Mouse (Mus musculus): Measurements from ENCODE around the gene Crabp2. TPM values are rescaled to one million over a fixed set of nuclear protein-coding genes. Genes with fewer than 3 reads are reported as not detected.

Gene Crabp2
- polyA plus RNA-seq, 1 experiment = 0.88 TPM

- under 1% methylated on average over 17 of the region's 17 CpGs for WGBS
- H3K27me3 ChIP-seq (replicated peaks; ENCODE audit: control insufficient read depth, insufficient read depth, low read length) = no peaks in the 10 kb centered on the region
- peak; percentile 95 for DNase-seq
- no peak overlapping the region for H3K27ac ChIP-seq (ENCODE audit: insufficient read depth, low read depth, low read length)
- H3K4me3 ChIP-seq (ENCODE audit: insufficient read depth, low read depth, low read length) = no peak overlapping the region
- H3K4me1 ChIP-seq (ENCODE audit: control insufficient read depth, insufficient read depth, low read length) = 0 out of 2 replicates have a peak, but pooled peaks cover 8% of the 10 kb centered on the region
- no peaks in the 10 kb centered on the region for H3K36me3 ChIP-seq (ENCODE audit: control insufficient read depth, insufficient read depth, low read length)
- TF ChIP-seq CTCF (conservative IDR thresholded peaks at IDR 0.05; ENCODE audit: insufficient read depth, insufficient read length, low read depth, low read length) (peak; percentile 96), POLR2A (IDR thresholded peaks at IDR 0.05; ENCODE audit: low read depth, low read length) (no peak)
Measured at GRCm38 (mm10) chr3:87986868-87987267, 38.4 kb downstream of the Crabp2 start.

GRCm38 (mm10) chr3:87987633-87988032 is 39.2 kb downstream of the Crabp2 start:
- H3K4me3 ChIP-seq (ENCODE audit: insufficient read depth, low read depth, low read length) = peak overlapping the region; percentile 2; the same call in 1 of the 2 replicates
- 1% methylated on average over 15 of the region's 15 CpGs for WGBS
- H3K27me3 ChIP-seq (replicated peaks; ENCODE audit: control insufficient read depth, insufficient read depth, low read length) = no peaks in the 10 kb centered on the region
- no peak overlapping the region for H3K27ac ChIP-seq (ENCODE audit: insufficient read depth, low read depth, low read length)
- H3K36me3 ChIP-seq (ENCODE audit: control insufficient read depth, insufficient read depth, low read length) = no peaks in the 10 kb centered on the region
- DNase-seq = no peak
- H3K4me1 ChIP-seq (ENCODE audit: control insufficient read depth, insufficient read depth, low read length) = 0 out of 2 replicates have a peak, but pooled peaks cover 6% of the 10 kb centered on the region
- no peak for TF ChIP-seq POLR2A (IDR thresholded peaks at IDR 0.05; ENCODE audit: low read depth, low read length)
- TF ChIP-seq CTCF (conservative IDR thresholded peaks at IDR 0.05; ENCODE audit: insufficient read depth, insufficient read length, low read depth, low read length) = no peak

GRCm38 (mm10) chr3:87988068-87988467 is 39.6 kb downstream of the Crabp2 start:
- 8% methylated on average over 15 of the region's 15 CpGs for WGBS
- Histone ChIP-seq H3K4me3 (ENCODE audit: insufficient read depth, low read depth, low read length) (peak overlapping the region; percentile 2; the same call in 1 of the 2 replicates), H3K36me3 (ENCODE audit: control insufficient read depth, insufficient read depth, low read length) (no peaks in the 10 kb centered on the region), H3K4me1 (ENCODE audit: control insufficient read depth, insufficient read depth, low read length) (0 out of 2 replicates have a peak, but pooled peaks cover 6% of the 10 kb centered on the region), H3K27me3 (replicated peaks; ENCODE audit: control insufficient read depth, insufficient read depth, low read length) (no peaks in the 10 kb centered on the region), H3K27ac (ENCODE audit: insufficient read depth, low read depth, low read length) (no peak overlapping the region)
- DNase-seq = no peak
- TF ChIP-seq POLR2A (IDR thresholded peaks at IDR 0.05; ENCODE audit: low read depth, low read length) = no peak
- no peak for TF ChIP-seq CTCF (conservative IDR thresholded peaks at IDR 0.05; ENCODE audit: insufficient read depth, insufficient read length, low read depth, low read length)

- 46% methylated on average over 10 of the region's 10 CpGs for WGBS
- Histone ChIP-seq H3K27ac (ENCODE audit: insufficient read depth, low read depth, low read length) (no peak overlapping the region), H3K36me3 (ENCODE audit: control insufficient read depth, insufficient read depth, low read length) (no peaks in the 10 kb centered on the region), H3K27me3 (replicated peaks; ENCODE audit: control insufficient read depth, insufficient read depth, low read length) (no peaks in the 10 kb centered on the region), H3K4me1 (ENCODE audit: control insufficient read depth, insufficient read depth, low read length) (0 out of 2 replicates have a peak, but pooled peaks cover 6% of the 10 kb centered on the region), H3K4me3 (ENCODE audit: insufficient read depth, low read depth, low read length) (no peak overlapping the region)
- TF ChIP-seq POLR2A (IDR thresholded peaks at IDR 0.05; ENCODE audit: low read depth, low read length) = no peak
- no peak for TF ChIP-seq CTCF (conservative IDR thresholded peaks at IDR 0.05; ENCODE audit: insufficient read depth, insufficient read length, low read depth, low read length)
- DNase-seq = no peak
Measured at GRCm38 (mm10) chr3:87989935-87990334, 41.5 kb downstream of the Crabp2 start.

- Histone ChIP-seq H3K27ac (ENCODE audit: insufficient read depth, low read depth, low read length) (no peak overlapping the region), H3K4me3 (ENCODE audit: insufficient read depth, low read depth, low read length) (no peak overlapping the region), H3K27me3 (replicated peaks; ENCODE audit: control insufficient read depth, insufficient read depth, low read length) (no peaks in the 10 kb centered on the region; the same call in 1 of the 2 replicates), H3K36me3 (ENCODE audit: control insufficient read depth, insufficient read depth, low read length) (no peaks in the 10 kb centered on the region), H3K4me1 (ENCODE audit: control insufficient read depth, insufficient read depth, low read length) (no peaks in the 10 kb centered on the region)
- DNase-seq = peak; percentile 16
- no peak for TF ChIP-seq POLR2A (IDR thresholded peaks at IDR 0.05; ENCODE audit: low read depth, low read length)
- TF ChIP-seq CTCF (conservative IDR thresholded peaks at IDR 0.05; ENCODE audit: insufficient read depth, insufficient read length, low read depth, low read length) = no peak
- WGBS = 0% methylated on average over 6 of the region's 6 CpGs
Measured at GRCm38 (mm10) chr3:87993436-87993835, 45.0 kb downstream of the Crabp2 start.

GRCm38 (mm10) chr3:87995331-87995730 is 46.9 kb downstream of the Crabp2 start:
- Histone ChIP-seq H3K4me1 (ENCODE audit: control insufficient read depth, insufficient read depth, low read length) (no peaks in the 10 kb centered on the region), H3K4me3 (ENCODE audit: insufficient read depth, low read depth, low read length) (no peak overlapping the region), H3K27me3 (replicated peaks; ENCODE audit: control insufficient read depth, insufficient read depth, low read length) (peaks cover 4% of the 10 kb centered on the region; the same call in 1 of the 2 replicates), H3K27ac (ENCODE audit: insufficient read depth, low read depth, low read length) (no peak overlapping the region), H3K36me3 (ENCODE audit: control insufficient read depth, insufficient read depth, low read length) (no peaks in the 10 kb centered on the region)
- DNase-seq = no peak
- WGBS = 25% methylated on average over 11 of the region's 11 CpGs
- TF ChIP-seq POLR2A (IDR thresholded peaks at IDR 0.05; ENCODE audit: low read depth, low read length) = no peak

- Histone ChIP-seq H3K27me3 (replicated peaks; ENCODE audit: control insufficient read depth, insufficient read depth, low read length) (peaks cover 4% of the 10 kb centered on the region; the same call in 1 of the 2 replicates), H3K36me3 (ENCODE audit: control insufficient read depth, insufficient read depth, low read length) (no peaks in the 10 kb centered on the region), H3K4me3 (ENCODE audit: insufficient read depth, low read depth, low read length) (no peak overlapping the region), H3K4me1 (ENCODE audit: control insufficient read depth, insufficient read depth, low read length) (no peaks in the 10 kb centered on the region), H3K27ac (ENCODE audit: insufficient read depth, low read depth, low read length) (no peak overlapping the region)
- WGBS = 4% methylated on average over 15 of the region's 15 CpGs
- DNase-seq = no peak
- no peak for TF ChIP-seq CTCF (conservative IDR thresholded peaks at IDR 0.05; ENCODE audit: insufficient read depth, insufficient read length, low read depth, low read length)
- TF ChIP-seq POLR2A (IDR thresholded peaks at IDR 0.05; ENCODE audit: low read depth, low read length) = no peak
Measured at GRCm38 (mm10) chr3:87996401-87996800, 47.9 kb downstream of the Crabp2 start.

Measured in kidney, adult 2 months (tissue).